Mouse (Mus musculus): ENCODE data around the gene Marc2. TPM values are rescaled to one million over a fixed set of nuclear protein-coding genes. Genes with fewer than 3 reads are reported as not detected.

The Marc2 gene
- polyA plus RNA-seq, 1 experiment from 2014 or later, result 98.6 TPM

- peaks cover 6% of the 10 kb centered on the region for H3K4me1 ChIP-seq
- H3K9me3 ChIP-seq, result no peaks in the 10 kb centered on the region
- no peak overlapping the region for H3K4me3 ChIP-seq
- H3K27ac ChIP-seq, result no peak overlapping the region
- H3K27me3 ChIP-seq (ENCODE audit: insufficient read depth, poor library complexity, severe bottlenecking), result no peaks in the 10 kb centered on the region
- DNase-seq (ENCODE audit: low spot score), result no peak
- WGBS, result 64% methylated on average over 13 of the region's 13 CpGs
- H3K36me3 ChIP-seq, result no peaks in the 10 kb centered on the region
Measured at GRCm38 (mm10) chr1:184786376-184787151, 59.7 kb downstream of the Marc2 start.

GRCm38 (mm10) chr1:184783641-184784040 is 62.6 kb downstream of the Marc2 start:
- no peaks in the 10 kb centered on the region for H3K9me3 ChIP-seq
- no peaks in the 10 kb centered on the region for H3K36me3 ChIP-seq
- no peaks in the 10 kb centered on the region; the same call in 1 of the 2 replicates for H3K27me3 ChIP-seq (ENCODE audit: insufficient read depth, poor library complexity, severe bottlenecking)
- DNase-seq (ENCODE audit: low spot score), result no peak
- H3K27ac ChIP-seq, result no peak overlapping the region
- H3K4me3 ChIP-seq, result no peak overlapping the region
- peaks cover 6% of the 10 kb centered on the region for H3K4me1 ChIP-seq
- WGBS, result 83% methylated on average over 4 of the region's 4 CpGs

- 45% methylated on average over 14 of the region's 14 CpGs for WGBS
Measured at GRCm38 (mm10) chr1:184782161-184782513, 64.1 kb downstream of the Marc2 start.

GRCm38 (mm10) chr1:184781286-184782160 is 64.7 kb downstream of the Marc2 start:
- Histone ChIP-seq H3K36me3 (no peaks in the 10 kb centered on the region), H3K4me1 (peaks cover 14% of the 10 kb centered on the region), H3K27ac (no peak overlapping the region), H3K9me3 (no peaks in the 10 kb centered on the region), H3K4me3 (no peak overlapping the region), H3K27me3 (ENCODE audit: insufficient read depth, poor library complexity, severe bottlenecking) (peaks cover 5% of the 10 kb centered on the region)
- no peak for DNase-seq (ENCODE audit: low spot score)
- WGBS, result 71% methylated on average over 10 of the region's 10 CpGs

More at GRCm38 (mm10) chr1:184782161-184782513, 64.1 kb downstream of the Marc2 start:
- no peak for DNase-seq (ENCODE audit: low spot score)
- peaks cover 1% of the 10 kb centered on the region for H3K27me3 ChIP-seq (ENCODE audit: insufficient read depth, poor library complexity, severe bottlenecking)
- H3K4me3 ChIP-seq, result no peak overlapping the region
- no peak overlapping the region for H3K27ac ChIP-seq
- no peaks in the 10 kb centered on the region for H3K36me3 ChIP-seq
- peaks cover 11% of the 10 kb centered on the region for H3K4me1 ChIP-seq
- no peaks in the 10 kb centered on the region for H3K9me3 ChIP-seq

GRCm38 (mm10) chr1:184778157-184778556 is 68.1 kb downstream of the Marc2 start:
- no peaks in the 10 kb centered on the region for H3K9me3 ChIP-seq
- no peak overlapping the region for H3K4me3 ChIP-seq
- H3K36me3 ChIP-seq, result no peaks in the 10 kb centered on the region
- no peak for DNase-seq (ENCODE audit: low spot score)
- H3K27me3 ChIP-seq (ENCODE audit: insufficient read depth, poor library complexity, severe bottlenecking), result peaks cover 19% of the 10 kb centered on the region
- H3K4me1 ChIP-seq, result peaks cover 14% of the 10 kb centered on the region
- no peak overlapping the region for H3K27ac ChIP-seq
- 86% methylated on average over 6 of the region's 6 CpGs for WGBS

GRCm38 (mm10) chr1:184777061-184777795 is 69.0 kb downstream of the Marc2 start:
- H3K9me3 ChIP-seq, result no peaks in the 10 kb centered on the region
- no peak overlapping the region for H3K4me3 ChIP-seq
- no peaks in the 10 kb centered on the region for H3K36me3 ChIP-seq
- peaks cover 19% of the 10 kb centered on the region for H3K27me3 ChIP-seq (ENCODE audit: insufficient read depth, poor library complexity, severe bottlenecking)
- no peak overlapping the region for H3K27ac ChIP-seq
- WGBS, result 28% methylated on average over 22 of the region's 22 CpGs
- peaks cover 12% of the 10 kb centered on the region for H3K4me1 ChIP-seq
- DNase-seq (ENCODE audit: low spot score), result no peak

GRCm38 (mm10) chr1:184775289-184775688 is 71.0 kb downstream of the Marc2 start:
- Histone ChIP-seq H3K27me3 (ENCODE audit: insufficient read depth, poor library complexity, severe bottlenecking) (peaks cover 19% of the 10 kb centered on the region; the same call in 1 of the 2 replicates), H3K4me3 (no peak overlapping the region), H3K27ac (no peak overlapping the region), H3K9me3 (no peaks in the 10 kb centered on the region), H3K36me3 (no peaks in the 10 kb centered on the region), H3K4me1 (peaks cover 25% of the 10 kb centered on the region)
- 58% methylated on average over 9 of the region's 9 CpGs for WGBS
- DNase-seq (ENCODE audit: low spot score), result no peak

- Histone ChIP-seq H3K4me3 (peak overlapping the region; percentile 28), H3K9me3 (no peaks in the 10 kb centered on the region), H3K36me3 (no peaks in the 10 kb centered on the region), H3K27me3 (ENCODE audit: insufficient read depth, poor library complexity, severe bottlenecking) (peaks cover 15% of the 10 kb centered on the region; the same call in 1 of the 2 replicates), H3K4me1 (peaks cover 18% of the 10 kb centered on the region), H3K27ac (peak overlapping the region; percentile 73; the same call in 1 of the 2 replicates)
- DNase-seq (ENCODE audit: low spot score), result no peak
- 11% methylated on average over 9 of the region's 9 CpGs for WGBS
Measured at GRCm38 (mm10) chr1:184771891-184772249, 74.4 kb downstream of the Marc2 start.

- Histone ChIP-seq H3K27ac (peak overlapping the region; percentile 73), H3K4me1 (peaks cover 18% of the 10 kb centered on the region), H3K4me3 (peak overlapping the region; percentile 47), H3K27me3 (ENCODE audit: insufficient read depth, poor library complexity, severe bottlenecking) (peaks cover 12% of the 10 kb centered on the region; the same call in 1 of the 2 replicates), H3K36me3 (no peaks in the 10 kb centered on the region), H3K9me3 (no peaks in the 10 kb centered on the region)
- peak; percentile 92 for DNase-seq (ENCODE audit: low spot score)
- 6% methylated on average over 18 of the region's 18 CpGs for WGBS
Measured at GRCm38 (mm10) chr1:184771202-184771890, 74.9 kb downstream of the Marc2 start.

GRCm38 (mm10) chr1:184763866-184764265 is 82.4 kb downstream of the Marc2 start:
- DNase-seq (ENCODE audit: low spot score), result no peak
- Histone ChIP-seq H3K36me3 (no peaks in the 10 kb centered on the region), H3K9me3 (no peaks in the 10 kb centered on the region), H3K4me3 (no peak overlapping the region), H3K4me1 (no peaks in the 10 kb centered on the region), H3K27ac (no peak overlapping the region), H3K27me3 (ENCODE audit: insufficient read depth, poor library complexity, severe bottlenecking) (no peaks in the 10 kb centered on the region)
- WGBS, result 44% methylated on average over 3 of the region's 3 CpGs
